Mouse (Mus musculus): ENCODE results near the gene Rnase10.
A peak's percentile ranks its signal among the peaks of the same experiment; 100 is the strongest.
"Not testable (repeated sequence)": the region's sequence is repeated elsewhere in the genome, so short reads cannot be mapped to it uniquely, and the experiment has no call there.

Rnase10 gene

DNA sequence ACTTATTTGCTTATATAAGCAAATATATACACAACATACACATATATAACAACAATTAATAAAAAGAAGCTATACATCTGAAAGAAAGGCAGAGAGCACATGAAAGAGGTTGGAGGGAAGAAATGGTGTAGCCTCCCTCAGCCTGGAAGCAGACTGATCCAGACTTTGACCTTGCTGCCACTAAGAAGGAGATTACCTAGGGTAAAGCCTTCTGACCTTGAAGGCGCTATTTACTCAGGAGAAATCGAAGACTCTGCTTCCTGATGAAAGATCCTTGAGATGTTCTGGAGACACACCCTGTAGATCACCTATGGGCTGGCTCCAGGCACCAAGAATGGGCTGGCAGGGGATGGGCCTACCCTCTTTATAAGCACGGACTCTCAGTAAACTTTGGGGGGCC lies 7.2 kb downstream of the Rnase10 start:
- DNase-seq = not testable (repeated sequence)

DNA sequence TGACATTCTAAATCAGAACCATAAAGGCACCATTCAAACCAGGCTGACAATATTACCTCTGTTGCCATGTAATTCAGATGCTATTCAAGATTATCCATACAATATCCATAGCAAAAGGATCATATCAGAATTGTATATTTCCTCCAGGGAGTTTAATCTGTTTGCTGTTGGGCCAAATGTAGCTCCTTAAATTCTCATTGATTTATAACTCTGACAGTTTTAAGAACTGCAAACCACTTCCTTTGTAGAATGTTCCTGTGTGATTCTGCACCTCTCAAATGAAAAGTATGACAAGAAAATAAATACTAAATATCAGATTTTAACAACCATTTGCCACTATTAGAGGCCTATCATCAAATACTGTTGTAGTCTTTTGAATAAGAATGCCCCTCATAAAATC lies 8.2 kb downstream of the Rnase10 start:
- DNase-seq = no peak

DNA sequence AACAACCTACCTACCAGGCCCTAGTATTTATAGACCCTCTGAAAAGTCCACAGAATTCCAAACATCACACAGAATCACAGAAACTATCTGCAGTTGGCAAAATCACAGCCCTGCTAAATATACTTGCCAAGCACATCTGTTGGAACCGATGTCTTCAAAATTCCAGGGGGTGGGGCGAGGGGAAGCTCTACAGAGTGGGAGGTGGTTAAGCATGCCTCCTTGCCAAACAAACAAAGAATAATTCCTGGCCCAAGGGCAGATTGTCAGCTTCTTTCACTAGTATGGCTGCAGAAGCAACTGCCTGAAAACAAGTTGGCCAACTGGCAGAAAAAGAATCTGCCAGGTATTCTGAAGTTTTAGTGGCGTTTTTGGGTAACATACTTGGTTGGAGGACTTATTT lies 9.7 kb downstream of the Rnase10 start:
- DNase-seq = no peak

DNA sequence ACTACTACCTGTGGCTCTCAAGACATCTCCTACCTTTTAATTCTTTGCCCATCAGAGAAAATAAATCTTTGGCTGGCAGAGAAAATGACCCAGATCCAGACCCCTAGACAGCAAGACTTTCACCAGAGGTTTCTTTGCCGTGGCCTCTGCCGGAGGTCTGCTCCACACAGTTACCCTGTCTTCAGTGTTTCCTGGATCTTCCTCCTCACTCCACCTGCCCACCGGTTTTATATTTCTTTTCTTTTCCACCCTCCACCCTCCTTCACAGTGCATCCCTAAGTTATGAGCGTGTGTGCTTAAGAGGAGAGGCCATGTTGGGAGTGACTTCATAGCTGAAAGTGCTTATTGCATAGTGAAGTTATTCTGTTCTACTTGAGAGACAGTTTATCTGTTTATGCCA lies 15.9 kb downstream of the Rnase10 start:
- no peak for DNase-seq

DNA sequence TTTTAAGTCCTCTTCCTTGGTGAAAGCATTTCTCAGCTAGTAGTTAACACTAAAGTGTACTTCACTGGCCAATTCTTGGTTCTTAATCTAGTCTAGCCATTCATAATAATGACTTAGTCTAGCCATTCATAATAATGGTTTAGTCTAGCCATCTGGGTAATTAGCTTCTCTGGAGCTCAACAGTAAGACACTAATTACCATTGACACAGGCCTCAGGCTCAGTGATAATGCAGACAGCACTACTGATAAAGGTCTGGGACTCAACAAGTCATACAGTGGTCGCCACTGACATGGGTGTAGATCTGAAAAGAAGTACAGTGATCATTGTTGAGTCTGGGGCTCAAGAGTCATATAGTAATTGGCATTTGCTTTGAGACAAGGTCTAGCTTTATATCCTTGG lies 17.3 kb downstream of the Rnase10 start:
- peak; percentile 75 for DNase-seq

DNA sequence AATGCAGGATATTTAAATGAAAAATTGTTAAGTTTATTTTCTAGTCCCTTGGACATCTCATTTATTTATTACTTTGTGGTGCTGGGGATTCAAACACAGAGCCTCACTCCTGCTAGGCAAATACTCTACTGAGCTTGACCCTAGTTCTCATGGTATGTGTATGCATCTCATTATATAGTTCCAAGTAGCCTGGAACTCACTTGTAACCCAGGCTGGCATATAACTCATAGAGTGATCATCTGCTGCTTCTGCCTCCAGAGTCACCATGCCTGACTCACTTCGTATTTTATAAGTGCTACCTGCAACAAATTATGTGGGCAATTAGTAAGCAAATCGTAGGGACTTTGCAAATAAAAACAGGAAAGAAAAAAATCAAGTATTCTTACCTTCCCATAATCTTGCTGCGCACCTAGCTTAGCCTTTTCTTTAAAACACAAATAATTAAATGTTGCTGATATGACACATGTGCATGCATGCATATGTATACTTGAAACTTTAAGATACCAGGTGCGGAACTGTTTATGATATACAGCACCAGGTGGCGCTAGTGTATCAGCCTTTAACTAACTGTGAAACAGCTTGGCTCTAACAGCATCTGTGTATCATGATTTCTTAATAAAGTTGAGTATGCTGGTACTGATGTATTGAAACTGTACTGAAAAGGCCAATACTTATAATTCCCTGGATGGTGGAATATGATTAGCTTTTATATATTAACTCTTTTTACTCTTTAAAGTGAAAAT lies 19.0 kb downstream of the Rnase10 start:
- peak; percentile 81 for DNase-seq

DNA sequence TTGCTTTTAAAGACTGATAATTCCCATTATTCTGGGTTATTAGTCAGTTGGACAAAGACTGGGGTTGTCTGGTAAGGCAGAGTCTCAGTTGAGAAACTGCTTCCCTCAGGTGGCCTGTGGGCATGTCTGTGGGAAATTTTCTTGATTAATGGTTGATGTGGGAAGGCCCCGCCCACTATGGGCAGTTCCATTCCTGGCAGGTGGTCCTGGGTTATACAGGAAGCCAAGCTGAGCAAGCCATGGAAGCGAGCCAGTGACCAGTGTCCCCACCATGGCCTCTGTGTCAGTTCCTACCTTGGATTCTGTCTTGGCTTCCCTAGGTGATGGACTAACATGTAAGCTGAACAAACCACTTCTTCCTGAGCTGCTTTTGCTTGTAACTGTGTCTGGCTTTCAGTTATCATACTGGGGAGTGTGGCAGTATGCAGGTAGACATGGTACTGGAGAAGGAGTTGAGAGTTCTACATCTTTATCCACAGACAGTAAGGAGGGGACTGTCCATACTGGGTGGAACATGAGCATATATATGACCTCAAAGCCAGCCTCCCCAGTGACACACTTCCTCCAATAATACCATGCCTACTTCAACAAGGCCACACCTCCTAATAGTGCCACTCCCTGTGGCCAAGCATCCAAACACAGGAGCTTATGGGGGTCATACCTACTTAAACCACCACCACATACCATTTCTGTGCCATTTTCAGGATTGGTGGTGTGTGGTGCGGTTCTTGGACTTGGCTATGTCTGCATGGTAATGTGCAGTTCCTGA lies 20.0 kb downstream of the Rnase10 start:
- no peak for DNase-seq

DNA sequence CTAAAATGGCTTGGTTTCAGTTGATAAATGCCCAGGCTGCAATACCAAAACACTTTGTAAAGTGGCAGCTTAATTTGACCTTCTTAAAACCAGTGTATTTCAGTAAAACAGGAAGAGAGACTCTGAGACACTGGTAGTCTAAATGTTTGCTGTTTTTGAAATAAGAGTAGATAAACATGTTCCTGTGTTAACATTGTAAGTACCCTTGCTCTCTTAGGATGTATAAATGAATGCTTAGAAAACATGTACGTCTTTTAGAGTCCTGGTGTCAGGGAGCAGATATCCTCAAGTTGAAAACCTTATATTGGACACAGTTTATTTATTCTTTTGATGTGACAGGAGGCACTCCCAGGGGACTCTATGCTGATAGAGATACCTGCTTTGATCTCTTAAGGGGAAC lies 27.7 kb downstream of the Rnase10 start:
- DNase-seq = no peak

DNA sequence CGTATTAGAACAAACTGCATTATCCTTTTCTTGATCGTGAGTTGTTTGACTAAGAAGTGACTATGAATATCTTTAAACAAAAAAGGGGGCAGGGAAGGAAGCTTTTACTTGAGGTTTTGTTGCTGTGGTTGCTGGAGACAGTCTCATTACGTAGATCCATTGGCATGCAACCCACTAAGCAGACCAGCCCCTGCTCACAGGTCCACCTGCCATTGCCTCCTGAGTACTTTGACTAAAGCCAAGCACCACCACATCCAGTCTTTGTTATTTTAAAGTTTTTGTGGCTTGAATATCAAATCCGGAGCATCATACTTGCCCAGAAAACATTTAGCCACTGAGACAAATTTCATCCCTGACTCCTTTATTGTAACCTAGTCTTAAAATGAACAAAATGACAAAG lies 28.7 kb downstream of the Rnase10 start:
- no peak for DNase-seq

DNA sequence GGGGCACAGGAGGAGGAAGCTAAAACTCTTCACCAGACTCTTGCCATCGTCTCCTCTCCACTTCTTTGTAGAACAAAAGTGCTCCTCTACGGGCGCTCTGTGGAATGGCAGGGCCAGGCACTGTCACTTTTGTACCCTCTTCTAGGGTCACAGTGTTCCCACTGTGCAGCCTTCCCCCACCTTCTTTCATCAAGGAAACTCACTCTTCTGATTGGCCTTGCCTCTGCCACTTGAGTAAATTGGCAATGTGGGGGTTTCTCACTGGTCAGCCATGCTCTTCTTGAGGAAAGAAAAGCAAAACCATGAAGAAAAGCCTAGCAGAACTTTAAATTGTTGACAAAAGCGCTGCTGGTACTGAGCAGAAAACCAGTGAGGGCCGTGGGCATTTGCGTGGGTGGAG lies 34.2 kb downstream of the Rnase10 start, which contains the start of gene Rnase9:
TSS of gene Rnase9 (minus strand) at position 101 of the 400 bp plus-strand sequence.
- no peak for DNase-seq

DNA sequence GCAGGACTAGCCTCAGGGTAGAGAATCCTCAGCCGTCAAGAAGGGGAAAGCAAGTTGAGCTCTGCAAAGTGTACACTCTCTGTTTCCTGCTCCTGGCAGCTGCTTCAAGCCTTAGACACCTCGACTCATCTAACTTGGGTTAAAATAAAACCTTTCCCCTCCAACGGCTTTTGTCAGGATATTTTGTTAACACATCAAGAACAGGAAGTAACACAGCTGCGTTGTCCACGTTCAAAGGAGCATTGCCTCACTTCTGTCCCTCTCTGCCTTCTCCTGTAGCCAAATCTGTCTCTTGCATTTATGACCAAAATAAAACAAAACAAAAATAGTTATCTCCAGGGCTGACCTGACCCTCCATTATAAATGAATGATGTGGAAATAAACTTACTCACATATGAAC lies 40.3 kb downstream of the Rnase10 start:
- DNase-seq = no peak

DNA sequence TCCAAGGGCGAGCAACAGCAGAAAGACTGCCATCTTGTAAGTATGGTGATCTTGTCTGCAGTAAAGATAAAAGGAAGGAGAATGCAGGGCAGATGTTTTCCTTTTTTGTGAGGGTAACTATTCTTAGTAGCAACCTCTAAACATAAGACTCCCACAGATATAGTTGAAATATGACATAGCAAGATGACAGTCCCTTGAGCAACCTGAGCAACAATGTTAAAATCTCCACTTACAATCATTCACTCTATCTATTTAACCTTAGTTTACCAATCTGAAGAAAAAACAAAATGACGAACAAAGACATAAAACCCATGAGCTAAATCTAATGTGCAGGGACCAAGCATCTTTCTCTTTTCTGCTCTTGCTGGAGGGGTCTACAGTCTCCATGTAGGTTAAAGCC lies 42.5 kb downstream of the Rnase10 start, which contains the start of gene Rnase11:
TSS of gene Rnase11 (minus strand) at position 101 of the 400 bp plus-strand sequence.
- DNase-seq = no peak

DNA sequence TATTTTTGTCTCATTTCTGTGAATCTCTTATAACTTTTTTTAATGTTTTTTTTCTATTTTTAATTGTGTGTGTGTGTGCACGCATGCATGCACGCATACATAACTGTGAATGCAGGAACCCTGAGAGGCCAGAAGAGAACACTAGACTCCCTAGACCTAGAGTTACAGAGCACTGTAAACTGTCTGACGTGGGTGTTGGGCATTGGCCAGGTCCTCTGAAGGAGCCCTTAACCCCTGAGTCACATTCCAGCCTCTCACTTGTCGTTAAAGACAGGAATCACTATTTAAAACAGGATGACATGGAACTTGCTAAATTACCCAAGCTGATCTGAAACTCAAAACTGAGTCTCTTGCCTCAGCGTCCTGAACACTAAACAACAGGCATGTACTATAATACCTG lies 44.4 kb downstream of the Rnase10 start:
- DNase-seq = no peak

DNA sequence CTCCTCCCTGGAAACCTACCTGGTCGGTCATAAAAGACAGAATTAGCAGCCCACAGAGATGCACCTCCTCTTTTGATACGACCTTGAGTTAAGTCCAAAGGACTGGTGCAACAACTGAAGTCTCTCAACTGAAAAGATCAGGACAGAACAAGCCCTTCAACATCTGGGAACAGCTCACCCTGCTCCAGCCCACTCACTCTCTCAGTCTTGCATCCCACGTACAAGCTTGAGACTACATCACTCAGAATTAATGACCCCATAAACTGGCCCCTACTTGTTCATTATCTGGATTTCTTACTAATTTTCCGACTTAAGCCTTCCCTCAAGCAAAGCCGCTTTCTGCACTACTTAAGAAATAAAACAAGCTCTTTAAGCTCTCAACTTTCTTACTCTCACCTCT lies 45.6 kb downstream of the Rnase10 start:
- no peak for DNase-seq

DNA sequence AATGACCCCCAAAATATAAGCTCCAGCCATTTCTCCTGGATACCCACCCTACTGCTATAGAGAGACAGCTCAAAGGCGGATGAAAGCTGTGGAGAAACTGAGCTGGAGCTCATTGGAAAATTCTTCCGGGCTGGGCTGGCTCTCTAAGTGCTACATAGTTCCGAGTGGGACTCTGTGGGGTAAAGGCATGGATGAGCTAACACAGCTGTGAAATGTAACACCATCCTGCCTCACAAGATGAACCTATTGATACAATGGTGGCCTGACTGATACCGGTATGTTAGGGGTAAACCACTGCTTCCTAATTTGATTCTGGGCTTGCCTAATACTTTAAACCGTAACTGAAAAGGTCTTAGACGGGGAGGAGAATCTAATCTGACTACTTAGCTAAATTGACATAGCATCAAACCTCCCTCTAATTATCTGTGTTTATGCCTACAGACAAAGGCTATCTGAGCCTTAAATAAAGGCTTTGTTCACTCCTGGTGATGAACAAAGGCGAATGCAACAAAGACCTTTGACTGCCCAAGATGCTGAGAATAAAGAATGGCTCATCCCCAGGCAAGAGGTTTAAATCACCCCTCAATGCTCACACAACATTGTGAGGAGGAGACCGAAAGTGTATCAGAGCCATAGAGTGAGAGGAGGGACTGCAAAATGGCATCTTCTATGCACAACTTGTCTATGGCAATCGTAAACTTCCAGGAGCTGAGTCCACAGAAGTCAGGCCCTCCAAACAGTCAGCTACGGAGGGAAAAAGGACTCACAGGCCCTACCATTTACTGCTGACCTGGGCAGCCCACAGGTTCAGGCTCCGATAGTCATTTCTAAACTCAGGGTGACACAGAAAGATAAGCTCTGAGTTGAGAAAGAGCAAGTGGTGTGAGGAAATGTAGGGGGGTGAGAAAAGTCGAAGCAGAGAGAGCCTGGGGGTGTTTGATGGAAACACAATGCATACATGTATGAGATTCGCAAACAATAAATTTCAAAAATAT lies 47.0 kb downstream of the Rnase10 start:
- DNase-seq = peak; percentile 83

DNA sequence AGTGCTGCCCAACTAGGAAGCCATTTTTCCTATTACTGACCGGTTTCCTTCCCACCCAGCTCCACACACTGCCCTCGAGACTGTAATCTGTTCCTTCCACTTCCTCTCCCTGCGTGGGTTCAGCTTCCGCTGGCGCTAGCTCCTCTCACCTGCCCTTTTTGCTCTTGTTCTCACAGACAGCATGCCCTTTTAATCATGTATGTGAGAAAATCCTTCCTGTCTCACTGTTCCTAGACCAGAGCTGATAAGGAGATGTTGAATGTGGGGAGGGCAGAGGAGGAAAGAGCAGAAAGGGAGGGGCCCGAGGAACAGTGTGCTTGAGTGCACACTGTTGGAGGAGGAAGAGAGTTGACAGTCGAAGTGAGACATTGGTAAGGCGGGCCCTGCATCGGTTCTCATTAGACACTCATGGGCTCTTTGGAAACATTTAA lies 49.9 kb downstream of the Rnase10 start, which contains the start of gene Rnase12:
TSS of gene Rnase12 (minus strand) at position 261 of the 431 bp plus-strand sequence.
- peak; percentile 41 for DNase-seq
